Mouse (Mus musculus): Measurements from ENCODE around the gene Ccdc124. TPM values are rescaled to one million over a fixed set of nuclear protein-coding genes. Genes with fewer than 3 reads are reported as not detected.

Gene Ccdc124
- 58.5 TPM for polyA plus RNA-seq (2017; shearing (Covaris generic))

DNA sequence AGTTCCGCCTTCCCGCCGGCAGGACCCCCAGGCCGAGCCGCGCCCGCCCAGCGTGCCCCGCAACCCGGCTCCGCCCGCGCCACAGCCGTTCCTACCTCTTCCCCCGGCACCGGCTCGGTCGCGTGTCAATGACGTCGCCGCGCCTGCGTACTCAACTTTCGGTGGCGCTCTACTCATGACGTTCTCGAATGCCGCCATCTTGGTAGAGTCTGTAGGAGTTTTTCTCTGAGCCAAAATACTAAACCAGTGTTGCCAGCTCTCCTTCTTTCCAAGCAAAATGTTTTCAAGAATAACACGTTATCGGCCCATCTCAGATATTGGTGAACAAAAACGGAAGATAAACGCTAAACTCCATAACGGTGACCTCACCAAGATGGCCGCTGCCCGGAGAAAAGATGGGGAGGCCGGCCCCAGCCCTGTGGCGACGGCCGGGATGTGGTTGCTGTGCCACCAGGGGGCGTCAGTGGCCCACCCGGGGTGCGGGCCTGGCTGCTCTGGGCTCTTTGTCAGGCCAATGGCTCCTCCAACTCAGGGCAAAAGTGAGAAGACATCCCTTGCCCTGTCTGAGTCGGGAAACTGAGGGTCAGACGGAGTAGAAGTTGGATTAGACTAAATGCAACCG, at the start of gene Ccdc124:
Ccdc124 (minus strand) TSS at position 572 of the 622 bp plus-strand sequence.

DNA sequence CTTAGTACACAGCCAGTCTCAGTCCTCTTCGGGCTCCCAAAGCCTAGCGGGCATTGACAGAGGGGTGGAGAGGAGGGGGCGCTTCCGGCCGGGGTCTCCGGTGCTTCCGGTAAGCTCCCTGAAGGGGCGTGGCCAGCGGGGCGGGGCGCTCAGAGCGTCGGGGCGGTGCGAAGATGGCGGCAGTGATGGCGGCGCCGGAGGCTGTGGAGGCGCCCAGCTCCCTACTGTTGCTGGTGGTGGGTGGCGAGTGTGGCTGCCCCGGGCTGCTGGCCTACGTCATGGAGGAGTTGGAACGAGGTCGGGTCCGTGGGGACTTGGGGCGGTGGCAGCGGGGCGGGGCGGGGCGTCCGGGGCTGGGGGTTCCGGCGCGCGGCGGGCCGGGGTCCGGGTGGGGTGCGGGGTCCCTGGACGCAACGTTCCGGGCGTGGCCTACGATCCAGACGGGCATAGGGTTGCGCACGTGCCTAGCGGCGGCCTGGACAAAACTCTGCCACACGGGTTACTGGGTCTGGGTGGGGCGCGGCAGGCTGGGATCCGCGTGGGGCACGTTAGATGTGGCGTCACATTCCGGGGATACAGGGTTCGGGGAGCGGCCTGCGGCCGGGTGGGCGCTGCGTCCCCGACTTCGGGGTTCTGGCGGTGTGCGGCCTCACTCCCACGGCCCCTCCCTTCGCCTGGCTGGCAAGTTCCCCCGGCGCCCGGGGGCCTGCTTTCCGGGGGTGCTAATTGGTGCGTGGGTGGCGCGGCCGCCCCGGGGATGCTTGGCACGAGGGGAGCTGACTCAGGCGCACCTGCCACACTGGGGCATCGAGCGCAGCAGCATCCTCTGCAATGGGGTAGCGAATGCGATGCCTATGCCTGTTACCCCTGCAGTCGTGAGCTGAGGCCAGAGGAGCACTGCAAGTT, 32.3 kb upstream of the Ccdc124 start, which contains the start of gene Map1s:
Map1s (plus strand) TSS at position 102 of the 906 bp plus-strand sequence.

DNA sequence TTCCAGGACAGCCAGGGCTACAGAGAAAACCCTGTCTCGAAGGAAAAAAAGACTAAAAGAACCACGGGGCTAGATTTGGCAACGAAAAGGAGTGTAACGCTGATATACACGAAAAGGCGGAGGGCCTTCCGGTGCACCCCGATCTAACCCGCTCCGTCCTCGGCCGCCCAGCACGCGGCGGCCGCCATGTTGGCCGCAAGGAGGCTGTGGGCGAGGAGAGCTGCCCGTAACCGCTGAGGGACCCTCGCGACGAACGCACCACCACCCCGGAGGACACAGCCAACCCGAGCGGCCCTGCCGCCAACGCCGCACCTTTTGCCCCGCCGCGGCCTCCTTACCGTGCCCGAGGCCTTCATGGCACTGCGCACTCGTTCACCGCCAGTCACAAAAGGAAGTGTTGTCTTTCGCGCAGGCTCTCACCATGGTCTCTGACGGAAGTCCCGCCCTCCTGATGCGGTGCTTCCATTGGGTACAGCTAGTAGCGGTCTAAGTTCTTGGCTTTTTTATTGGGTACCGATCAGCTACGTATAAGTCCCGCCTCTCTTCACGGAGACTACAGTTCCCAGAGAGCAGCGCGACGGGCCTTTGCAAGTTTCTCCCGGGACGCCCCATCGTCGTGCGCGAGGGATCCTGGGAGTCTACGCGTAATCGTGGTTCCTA, 23.4 kb upstream of the Ccdc124 start, which contains the start of gene Rpl18a:
Rpl18a (minus strand) TSS at position 392 of the 660 bp plus-strand sequence.

DNA sequence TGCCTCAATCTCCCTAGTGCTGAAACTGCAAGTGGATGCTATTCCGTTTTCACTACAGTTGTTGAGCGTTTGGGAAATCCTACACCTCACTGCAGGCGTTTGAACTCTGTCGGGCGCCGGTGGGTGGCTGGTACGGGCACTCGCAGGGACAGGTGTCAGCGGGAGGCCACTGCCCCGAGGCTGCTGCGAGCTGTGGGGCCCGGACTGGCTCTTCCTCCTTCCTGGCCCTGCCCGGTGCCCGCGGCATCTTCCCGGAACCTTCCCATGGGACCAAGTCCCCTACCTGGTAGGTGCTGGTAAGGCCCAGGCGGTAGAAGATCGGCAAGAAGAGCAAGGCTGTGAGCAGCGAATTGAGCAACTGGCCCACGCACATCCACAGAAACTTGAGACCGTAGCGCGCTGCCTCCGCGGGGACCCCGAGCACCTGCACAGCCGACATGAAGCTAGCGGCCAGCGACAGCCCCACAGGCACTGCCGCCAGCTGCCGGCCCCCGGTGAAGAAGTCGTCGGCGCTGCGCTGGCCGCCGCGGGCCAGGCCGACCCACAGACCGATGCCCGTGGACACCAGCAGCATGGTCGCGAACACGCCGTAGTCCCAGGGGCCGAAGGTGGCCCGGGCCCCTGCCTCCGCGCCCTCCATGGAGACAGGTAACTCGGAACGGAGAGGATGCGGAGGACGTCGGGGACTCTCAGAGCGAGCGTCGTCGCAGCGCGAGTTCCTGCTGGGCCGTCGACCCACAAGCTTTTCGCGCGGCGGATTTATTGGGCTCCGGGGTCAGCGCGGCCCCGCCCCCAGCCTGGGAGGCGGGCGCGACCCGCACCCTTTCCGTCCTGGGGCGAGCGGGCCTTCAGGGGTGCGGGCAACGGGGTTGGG, 18.5 kb upstream of the Ccdc124 start, which contains the start of gene Slc5a5:
Slc5a5 (minus strand) TSS at position 736 of the 874 bp plus-strand sequence.

DNA sequence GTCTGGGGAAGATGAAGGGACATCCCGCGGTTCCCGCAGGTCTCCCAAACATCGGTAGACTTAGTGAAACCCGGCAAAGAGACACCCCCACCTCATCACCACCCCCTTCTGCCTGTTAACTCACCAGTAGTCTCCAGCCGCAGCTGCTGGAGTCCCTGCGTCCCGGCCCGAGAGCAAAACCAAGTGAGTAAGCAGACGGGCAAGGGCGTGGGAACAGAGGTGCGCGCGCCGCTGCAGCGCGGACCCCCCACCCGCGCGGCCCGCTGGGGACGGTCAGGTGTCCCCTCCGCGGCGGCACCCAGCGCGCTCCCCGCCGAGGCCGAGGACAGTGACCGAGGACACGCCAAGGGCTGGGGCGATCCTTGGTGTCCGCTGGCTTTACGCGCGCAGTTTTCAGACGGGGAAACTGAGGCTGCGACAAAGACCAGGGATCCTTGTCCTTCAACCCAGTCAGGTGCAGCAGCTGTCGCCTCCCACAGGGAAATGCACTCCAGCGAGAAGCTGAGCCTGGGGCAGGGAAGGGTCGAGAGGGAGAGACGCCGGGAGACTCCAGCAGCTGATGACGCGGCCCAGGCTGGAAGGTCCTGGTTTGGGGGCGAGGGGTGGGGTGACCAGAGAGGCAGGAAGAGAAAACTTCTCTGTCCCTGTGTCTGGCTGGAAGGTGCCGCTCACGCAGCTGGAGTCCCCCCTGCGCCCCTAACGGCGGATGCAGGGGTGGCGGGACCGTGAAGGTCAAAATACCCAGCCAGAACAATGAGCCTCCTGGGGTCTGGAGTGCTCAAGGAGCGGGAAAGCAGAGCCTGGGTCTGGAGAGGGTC, 10.7 kb downstream of the Ccdc124 start, which contains the start of gene Kcnn1:
Kcnn1 (minus strand) TSS at position 435 of the 818 bp plus-strand sequence.

DNA sequence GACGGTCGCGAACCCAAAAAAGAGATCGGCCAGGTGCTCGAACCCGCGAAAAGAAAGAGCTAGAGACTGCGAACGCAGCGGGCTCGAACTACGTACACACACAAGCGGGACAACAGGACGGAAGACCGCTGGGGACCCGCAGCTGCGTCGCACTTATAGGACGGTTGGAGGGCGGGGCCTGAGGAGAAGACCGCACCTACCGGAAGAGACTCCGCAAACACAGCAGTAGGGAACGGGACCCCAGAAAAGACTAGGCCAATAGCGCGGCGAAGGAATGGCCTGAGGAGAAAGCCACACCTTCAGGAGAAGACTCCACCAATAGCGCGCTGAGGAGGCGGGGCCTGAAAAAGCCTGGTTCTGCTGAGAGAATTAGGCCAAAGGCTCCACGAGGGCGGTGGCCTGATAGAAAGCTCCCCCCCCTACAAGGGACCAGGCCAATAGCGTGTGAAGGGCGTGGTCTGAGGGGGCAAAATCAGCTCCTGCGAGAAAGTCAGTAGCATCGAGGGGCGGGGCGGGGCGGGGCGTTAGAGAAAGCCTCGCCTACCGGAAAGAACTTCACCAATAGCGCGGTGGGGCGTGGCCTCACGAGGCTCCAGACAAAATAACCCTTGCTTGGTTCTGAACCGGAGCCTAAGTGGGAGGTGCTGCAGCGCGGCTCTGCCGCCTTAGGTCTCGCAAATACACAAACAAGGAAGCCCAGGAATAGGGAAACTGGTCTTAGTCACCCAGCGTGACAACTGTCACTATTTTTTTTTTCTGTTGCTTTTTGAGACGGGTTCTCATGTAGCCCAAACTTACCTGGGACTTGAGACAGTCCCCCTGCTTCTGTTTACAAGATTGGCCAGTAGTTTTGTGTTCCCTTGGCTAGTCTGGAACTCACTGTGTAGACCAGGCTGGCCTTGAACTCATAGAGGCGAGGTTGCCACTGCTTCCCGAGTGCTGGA, 34.1 kb downstream of the Ccdc124 start, which contains the start of gene Arrdc2:
Arrdc2 (minus strand) TSS at position 313 of the 944 bp plus-strand sequence.

Other genes with a start within 250 kb of the Ccdc124 start
- gene Gdf15, start 241.5 kb downstream of the Ccdc124 start, polyA plus RNA-seq (2017; shearing (Covaris generic)): not detected
- gene Pgpep1, start 213.5 kb downstream of the Ccdc124 start, polyA plus RNA-seq (2017; shearing (Covaris generic)): 1.1 TPM
- 250 TPM for gene Lsm4, start 200.7 kb downstream of the Ccdc124 start, polyA plus RNA-seq (2017; shearing (Covaris generic))
- gene Jund, start 175.0 kb downstream of the Ccdc124 start, polyA plus RNA-seq (2017; shearing (Covaris generic)): 1,956 TPM
- 0.11 TPM for gene Iqcn, start 170.5 kb downstream of the Ccdc124 start, polyA plus RNA-seq (2017; shearing (Covaris generic))
- not detected for gene Gm3336, start 155.4 kb downstream of the Ccdc124 start, polyA plus RNA-seq (2017; shearing (Covaris generic))
- not detected for gene Pde4c, start 150.2 kb downstream of the Ccdc124 start, polyA plus RNA-seq (2017; shearing (Covaris generic))
- 2.3 TPM for gene Rab3a, start 119.3 kb downstream of the Ccdc124 start, polyA plus RNA-seq (2017; shearing (Covaris generic))
- gene Mpv17l2, start 113.0 kb downstream of the Ccdc124 start, polyA plus RNA-seq (2017; shearing (Covaris generic)): 35.0 TPM
- gene Pik3r2, start 97.2 kb downstream of the Ccdc124 start, polyA plus RNA-seq (2017; shearing (Covaris generic)): 19.7 TPM
- 102 TPM for gene Mast3, start 68.9 kb downstream of the Ccdc124 start, polyA plus RNA-seq (2017; shearing (Covaris generic))
- 29.0 TPM for gene Il12rb1, start 65.5 kb downstream of the Ccdc124 start, polyA plus RNA-seq (2017; shearing (Covaris generic))
- 27.6 TPM for gene Arrdc2, start 34.2 kb downstream of the Ccdc124 start, polyA plus RNA-seq (2017; shearing (Covaris generic))
- gene Kcnn1, start 10.7 kb downstream of the Ccdc124 start, polyA plus RNA-seq (2017; shearing (Covaris generic)): not detected
- gene Slc5a5, start 18.8 kb upstream of the Ccdc124 start, polyA plus RNA-seq (2017; shearing (Covaris generic)): not detected
- 6,861 TPM for gene Rpl18a, start 23.5 kb upstream of the Ccdc124 start, polyA plus RNA-seq (2017; shearing (Covaris generic))
- 51.3 TPM for gene Map1s, start 32.0 kb upstream of the Ccdc124 start, polyA plus RNA-seq (2017; shearing (Covaris generic))